Mouse (Mus musculus) megakaryocyte, adult 5-6 weeks (primary cell): ENCODE data around the gene Polr2b. TPM values are rescaled to one million over a fixed set of nuclear protein-coding genes. Genes with fewer than 3 reads are reported as not detected.

Experiments used
- ATAC-seq: 2 replicates; pipeline ENCODE4 v1.8.0; 2016; ENCODE audit warnings: mild to moderate bottlenecking, inconsistent platforms; ENCODE audit not compliant: poor library complexity, severe bottlenecking
- total RNA-seq, 2 experiments: library from RNA; stranded (forward) in 1 of 2; stranded (reverse) in 1 of 2; fragments of 153-499, 151-499 nt in 1 of 2; fragments of 221-1000, 200-1000 nt in 1 of 2; gene quantifications; 2 replicates each; pipeline versions ENCODE4 v1.2.3 to v1.2.4; 2015 to 2017

Gene Polr2b
- total RNA-seq, 2 experiments from 2014 or later, result 79.2 to 100 TPM

DNA sequence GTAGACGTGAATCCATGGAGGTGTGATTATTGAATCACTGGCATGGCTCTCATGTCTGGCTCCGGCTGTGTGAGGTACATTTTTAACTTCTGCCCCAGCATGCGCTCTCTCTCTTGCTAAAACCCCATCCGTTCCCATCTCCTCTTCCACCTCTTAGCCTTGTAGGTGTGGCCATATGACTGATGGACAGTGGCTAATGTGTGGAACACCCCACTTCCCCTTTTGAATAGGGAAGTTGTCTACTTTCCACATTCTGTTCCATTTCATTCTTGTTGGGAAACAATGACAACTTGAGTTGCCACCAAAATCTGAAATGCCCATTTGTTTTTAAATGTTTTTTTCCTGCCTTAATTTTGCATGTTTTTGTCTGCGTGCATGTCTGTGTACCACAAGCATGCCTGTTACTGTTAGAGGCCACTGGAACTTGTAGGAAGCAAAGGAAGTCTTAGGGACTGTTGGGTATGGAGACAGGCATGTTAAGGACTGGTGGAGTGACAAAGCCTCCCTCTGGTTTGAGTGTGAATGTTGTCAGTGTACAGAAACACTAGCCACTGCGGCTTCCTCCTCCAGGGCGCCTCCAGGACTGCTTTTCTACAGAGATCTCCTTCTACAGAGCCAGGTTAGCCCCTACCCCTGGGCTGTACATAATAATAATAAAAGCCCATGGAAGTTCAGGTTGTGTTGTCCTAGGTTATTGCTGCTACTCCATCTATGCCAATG lies 17.0 kb upstream of the Polr2b start:
- ATAC-seq, result peak; percentile 97

DNA sequence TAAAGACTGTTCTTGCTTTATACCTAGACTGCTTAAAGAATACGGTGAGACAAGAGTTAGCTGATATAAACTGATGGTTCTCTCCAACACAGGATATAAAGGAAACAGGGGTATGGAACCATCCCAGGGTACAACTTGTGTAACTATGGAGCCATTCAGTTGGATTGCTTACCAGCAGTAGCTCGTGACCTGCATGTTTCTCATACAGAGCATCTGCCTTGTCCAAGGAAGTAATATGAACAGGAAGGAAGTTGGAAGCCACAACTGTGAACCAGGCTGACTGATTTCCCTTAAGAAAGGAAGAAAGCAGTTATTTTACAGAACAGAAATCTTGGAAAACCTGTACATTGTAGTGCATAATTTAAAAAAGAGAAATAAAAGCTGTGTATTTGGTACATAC lies 10.5 kb upstream of the Polr2b start:
- no peak for ATAC-seq

DNA sequence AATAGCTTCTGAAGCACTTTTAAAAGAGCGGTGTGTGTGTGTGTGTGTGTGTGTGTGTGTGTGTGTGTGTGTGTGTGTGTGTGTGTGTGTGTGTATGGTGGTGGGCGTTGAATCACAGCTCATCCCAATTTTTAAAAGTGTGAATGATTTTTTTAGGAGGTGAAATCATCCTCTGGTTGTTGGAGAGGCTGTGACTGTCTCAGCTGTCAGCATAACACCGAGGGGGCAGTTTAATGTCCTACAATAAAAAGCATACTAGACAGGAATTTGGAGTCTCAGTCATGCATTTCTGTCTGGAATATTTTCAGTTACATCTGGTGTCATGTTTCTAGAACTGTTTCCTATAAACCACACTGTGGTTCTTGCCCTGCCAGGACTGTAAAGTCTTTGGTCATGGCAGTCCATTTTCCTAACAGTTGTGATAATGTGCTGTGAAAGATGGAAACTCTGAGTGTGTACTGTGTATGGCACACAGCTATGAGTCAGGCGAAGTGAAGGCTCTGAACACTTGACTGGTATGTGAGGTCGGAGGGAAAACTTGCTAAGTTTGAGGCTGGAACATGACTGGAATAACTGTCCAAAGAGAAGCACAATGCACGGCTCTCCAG lies 8.5 kb upstream of the Polr2b start:
- ATAC-seq, result no peak

DNA sequence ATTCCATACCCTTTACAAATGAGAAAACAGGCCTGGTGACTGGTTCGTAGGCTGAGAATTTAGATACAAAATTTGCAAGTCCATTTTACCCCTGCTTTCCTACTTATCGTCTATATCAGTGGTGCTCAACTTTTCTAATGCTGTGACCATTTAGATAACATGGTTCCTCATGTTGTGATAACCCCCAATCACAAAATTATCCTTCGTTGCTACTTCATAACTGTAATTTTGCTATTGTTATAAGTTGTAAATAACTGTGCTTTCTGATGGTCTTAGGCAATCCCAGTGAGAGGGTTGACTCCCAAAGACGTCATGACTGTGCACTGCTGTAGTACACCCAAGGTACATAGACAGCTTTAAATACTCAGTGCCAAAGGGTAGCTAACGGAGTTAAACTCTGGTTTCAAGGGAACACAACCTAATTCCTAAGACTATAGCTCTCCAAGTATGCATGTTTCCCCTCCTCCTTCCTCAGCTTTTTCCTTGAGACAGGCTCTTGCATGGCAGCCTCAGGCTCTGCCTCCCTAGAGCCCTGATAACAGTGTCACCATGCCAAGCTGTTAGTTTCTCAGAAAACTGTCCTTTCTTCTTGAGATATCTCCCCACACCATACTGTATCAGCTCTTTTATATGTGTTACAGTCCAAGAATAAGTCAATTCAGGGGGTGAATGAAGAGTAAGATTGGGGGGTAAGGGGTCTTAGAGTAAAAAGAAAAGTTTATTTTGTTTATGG lies 2.0 kb upstream of the Polr2b start:
- no peak for ATAC-seq

DNA sequence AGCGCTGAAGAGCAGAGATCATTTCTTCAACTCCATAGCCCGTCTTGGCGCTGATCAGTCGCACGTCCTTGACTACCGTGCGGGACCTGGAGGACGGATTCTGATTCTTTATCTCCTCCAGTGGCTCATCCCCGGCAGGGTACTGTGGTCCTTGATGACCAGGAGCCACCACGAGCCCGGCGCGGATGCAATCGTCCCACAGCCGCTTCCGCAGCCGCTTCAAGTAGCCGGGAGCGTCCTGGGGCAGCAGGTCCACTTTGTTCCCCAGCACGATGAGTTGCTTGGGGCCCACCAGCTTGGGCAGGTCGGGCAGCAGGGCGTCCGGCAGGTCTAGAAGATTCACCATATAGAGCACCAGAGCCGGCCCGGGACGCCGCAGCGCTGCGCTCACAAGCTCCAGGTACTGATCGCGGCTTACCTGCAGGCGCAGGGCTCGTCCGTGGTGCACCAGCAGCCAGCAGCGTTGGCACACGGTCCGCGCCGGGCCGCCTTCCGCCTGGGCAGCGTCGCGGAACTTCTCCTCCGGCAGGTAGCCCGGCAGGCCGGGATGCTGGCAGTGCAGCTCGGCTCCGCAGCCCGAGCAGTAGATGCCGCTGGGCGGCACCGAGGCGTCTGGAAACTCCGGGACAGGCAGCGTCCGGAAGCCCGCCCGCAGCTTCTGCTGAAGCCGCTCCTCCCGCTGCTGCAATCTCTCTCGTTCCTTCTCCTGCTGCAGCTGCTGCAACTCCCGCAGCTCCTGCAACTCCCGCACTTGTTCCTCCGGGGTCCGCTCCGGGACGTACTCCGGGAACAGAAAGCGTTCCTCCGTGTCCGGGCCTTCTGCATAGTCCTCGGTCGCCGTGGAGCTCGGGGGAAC lies 668 bp upstream of the Polr2b start:
- peak; percentile 37 for ATAC-seq

DNA sequence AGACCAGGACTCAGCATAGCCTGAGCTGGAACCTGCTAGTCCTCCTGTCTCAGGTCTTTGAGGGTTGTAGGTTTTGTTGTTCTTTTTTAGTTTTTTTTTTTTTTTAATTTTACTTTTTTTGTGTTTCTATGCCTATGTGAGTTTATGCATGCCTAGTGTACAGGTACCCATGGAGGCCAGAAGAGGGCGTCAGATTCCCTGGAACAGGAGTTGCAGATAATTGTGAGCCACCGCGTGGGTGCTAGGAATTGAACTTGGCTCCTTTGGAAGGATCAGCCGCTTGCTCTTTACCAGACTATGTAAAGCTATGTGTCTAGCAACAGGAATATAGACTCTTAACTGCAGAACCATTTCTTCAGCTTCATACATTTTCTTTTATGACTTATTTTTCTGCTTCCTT lies 4.3 kb downstream of the Polr2b start:
- ATAC-seq, result no peak

DNA sequence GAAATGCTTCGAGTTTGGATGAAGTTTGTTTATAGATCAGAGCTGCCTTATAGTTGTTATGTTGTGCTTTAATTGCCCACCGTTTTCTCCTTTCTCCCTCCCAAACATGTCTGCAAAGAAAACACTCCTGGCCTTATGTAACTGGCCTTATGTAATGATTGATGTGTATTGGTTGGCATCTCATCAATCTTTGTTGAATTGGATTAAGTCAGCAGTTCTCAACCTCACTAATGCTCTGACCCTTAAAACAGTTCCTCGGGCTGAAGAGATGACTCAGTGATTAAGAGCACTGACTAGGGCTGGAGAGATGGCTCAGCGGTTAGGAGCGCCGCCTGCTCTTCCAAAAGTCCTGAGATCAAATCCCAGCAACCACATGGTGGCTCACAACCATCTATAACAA lies 5.0 kb downstream of the Polr2b start:
- no peak for ATAC-seq

DNA sequence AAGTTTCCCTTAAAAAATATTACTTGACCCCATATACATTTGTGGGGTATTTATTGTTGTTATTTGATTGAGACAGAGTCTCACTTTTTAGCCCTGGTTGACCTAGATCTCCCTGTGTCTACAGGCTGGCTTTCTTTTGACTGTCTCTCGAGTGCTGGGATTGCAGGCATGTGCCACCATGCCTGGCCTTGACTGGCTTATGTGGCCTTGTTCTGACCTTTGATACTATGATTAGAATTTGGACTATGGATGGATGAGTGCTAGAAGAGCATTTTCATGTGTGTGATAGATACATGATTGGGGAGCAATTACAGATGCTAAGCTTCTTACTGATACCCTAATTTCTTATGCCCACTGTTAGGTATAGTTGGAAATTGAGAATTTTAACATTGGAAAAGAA lies 15.0 kb downstream of the Polr2b start:
- ATAC-seq, result no peak

DNA sequence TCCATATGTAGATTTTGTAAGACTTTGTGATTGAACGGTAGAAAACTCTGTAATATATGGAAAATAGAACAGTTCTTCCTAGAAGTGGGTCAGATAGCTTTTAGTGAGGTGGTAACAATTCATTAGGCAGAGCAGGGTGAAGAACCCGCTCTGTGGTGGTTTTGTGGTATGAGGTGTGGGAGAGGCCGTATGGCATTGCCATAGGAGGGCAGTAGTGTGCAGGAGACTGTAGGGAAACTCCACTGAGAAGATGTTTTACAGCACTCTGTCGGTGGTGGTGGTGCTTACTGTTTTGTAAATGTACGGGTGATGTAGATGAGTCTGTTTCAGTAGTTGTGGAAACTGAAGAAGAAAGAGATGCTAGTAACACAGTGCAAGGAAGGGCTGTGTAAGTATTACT lies 20.2 kb downstream of the Polr2b start:
- no peak for ATAC-seq

DNA sequence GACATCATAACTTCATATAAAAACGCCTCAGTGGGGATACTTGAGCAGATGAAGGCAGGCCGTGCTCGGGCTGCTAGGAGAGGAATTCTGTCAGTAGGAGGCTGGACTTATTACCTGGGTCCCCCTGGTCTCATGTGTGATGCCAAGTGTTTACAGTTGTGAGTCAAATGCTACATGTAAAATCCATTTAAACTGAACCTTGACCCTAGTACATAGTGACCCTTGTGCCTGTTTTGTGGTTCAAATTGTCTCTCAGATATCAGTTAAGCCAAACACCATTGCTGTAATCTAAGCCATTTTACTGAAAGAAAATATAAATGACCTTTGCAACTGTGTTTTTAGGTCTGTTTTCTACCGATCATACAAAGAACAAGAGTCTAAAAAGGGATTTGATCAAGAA lies 30.1 kb downstream of the Polr2b start:
- ATAC-seq, result no peak

DNA sequence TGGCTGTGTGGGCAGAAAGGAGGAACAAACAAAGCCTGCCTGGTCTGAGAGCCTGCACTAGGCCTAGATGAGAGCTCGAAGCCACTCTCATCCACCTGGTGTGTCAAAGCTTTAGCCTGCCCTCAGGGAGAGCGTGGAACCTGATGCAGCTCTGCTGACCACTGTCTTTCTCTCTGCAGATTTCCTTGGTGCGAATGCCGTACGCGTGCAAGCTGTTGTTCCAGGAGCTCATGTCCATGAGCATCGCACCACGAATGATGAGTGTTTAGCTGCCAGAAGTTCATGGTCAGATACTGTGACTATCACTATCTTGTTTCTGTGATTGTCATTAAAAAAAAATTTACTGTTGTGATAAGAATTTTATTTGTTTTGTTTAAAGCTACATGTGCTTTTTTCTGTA lies 39.0 kb downstream of the Polr2b start:
- ATAC-seq, result no peak

DNA sequence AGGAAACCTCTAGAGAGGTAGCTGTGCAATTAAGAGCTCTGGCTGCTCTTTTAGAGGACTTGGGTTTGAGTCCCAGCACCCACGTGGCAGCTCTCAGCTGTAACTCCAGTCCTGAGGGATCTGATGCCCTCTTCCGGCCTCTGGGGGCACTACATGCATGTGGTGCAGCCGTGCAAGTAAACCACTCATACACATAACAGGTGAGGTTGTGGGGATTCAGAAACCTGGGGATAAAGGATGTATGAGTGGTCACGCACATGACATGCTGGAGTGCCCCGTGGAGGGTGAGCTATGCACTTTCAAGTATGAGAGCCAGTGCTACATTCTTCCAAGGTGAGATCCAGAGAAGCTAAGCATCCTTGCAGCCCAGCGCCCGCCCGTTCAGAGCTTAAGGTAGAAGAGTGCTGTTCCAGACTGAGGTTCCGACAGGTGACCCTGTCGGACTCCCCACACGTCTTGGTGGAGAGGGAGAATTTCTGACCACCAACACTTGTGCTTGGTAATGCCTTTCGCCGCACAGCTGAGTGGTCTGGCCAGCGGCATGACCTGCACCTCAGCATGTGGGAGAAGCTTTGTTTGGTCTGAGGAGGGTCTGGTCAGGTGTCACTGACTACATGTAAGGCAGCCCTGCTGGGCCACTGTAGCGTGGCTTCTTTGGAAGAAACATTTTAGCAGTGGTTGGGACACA lies 40.2 kb downstream of the Polr2b start:
- ATAC-seq, result no peak

DNA sequence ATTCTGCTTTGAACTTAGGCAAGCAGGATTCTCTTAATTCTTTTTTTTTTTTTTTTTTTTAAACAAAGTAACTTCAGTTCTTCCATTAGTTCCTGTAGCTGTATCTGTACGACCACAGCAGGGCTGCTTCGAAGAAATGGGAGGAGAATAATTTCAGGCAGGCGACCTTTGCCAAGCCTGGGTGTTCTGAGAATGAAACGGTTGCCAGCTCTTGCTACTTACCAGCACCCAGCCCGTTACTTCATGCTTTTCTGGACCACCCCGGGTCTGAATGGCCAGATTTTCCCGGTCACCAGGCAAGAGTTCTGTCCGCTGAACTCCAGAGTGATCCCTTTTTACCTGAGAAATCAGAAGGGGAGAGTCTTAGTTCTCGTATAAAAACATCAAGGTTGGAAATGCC lies 41.7 kb downstream of the Polr2b start:
- no peak for ATAC-seq

DNA sequence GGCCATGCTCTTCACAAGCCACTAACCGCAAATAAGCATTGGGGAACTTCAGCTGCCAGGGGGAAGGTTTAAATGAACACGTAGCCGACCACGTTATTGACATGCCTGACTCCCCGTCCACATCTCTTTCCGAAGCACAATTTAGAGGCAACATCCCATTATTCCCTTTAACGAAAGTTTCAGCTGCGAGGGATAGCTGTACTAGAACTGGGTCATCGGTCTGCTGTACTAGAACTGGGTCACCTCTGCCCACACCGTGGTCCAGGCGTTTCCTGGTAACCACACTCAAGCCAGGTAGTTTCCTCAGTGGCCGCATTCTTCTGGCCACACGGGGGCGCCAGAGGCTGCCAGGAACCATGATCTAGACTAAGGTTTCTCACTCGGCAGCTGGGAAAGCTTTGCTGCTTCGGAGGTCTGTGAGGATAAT lies 44.4 kb downstream of the Polr2b start:
- ATAC-seq, result peak; percentile 84

DNA sequence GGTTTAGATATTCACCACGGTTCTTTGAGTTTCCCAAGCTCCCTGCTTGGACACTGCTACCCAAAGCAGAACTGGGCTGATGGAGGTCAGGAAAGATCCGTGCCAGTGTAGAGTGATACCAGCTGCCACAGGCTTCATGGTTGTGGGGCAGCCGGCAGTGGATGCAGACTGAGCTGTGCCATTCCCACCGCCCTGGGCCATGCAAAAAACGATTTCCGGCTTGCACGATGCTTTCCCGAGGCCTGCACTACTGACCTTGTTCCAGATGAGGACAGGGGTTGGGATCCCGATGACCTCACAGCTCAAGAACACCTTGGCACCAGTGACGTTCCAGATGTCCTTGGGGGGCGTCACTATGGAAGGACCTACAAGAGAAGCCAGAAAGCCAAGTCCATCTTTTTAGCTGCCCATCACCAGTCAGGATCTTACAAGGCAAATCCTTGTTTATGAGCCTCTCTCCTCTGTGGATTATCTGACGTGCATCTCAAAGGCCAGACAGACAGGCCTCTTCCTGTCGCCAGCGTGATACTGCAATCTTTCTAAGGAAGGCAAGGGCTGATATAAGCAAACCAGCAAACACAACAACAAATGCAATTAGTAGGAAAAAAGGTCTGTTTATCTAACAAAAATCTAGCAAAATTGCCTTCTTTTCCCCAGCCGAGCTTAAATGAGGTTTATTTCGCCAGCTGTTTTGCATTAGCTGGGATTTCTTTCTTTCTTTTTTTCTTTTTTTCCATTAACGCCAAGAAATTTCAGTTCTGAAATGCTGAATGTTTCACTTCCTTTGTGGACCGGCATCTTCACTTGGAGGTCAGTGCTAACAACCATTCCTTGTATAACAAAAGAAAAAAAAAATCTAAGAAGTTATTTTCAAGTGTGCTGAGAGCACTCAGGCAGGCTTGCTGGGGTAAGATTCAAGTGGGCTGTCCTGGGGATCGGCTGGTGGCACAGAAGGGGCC lies 45.6 kb downstream of the Polr2b start:
- ATAC-seq, result no peak

DNA sequence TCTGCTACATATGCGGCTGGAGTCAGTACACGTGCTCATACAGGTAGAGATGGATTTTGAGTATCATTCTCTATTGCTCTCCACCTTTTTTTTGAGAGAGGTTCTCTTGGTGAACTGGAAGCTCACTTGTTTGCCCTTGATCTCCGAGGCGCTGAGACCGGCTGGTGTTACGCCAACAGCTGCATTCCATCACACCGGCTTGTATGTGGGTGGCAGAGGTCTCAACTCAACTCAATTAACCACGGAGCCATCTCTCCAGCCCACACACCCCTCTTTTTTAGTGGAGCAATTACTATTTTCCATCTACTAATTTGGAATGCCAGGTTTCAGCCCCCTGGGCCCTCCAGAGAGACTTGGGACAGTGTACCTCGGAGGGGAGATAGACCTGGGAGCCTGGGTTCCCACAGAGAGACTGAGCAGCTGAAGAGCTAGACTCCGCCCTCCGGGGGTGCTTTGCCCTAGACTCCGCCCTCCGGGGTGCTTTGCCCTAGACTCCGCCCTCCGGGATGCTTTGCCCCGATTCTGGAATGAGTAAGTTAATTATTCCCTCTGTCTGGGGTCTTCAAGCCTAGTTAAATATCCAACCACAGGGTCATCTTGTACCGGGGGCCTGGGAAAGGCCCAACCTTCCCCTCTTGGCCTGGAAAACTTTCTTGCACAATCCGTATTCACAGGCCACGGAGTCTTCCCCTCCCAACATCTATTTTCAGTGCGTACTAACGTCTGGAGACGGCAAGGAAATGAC lies 47.6 kb downstream of the Polr2b start:
- ATAC-seq, result peak; percentile 58

DNA sequence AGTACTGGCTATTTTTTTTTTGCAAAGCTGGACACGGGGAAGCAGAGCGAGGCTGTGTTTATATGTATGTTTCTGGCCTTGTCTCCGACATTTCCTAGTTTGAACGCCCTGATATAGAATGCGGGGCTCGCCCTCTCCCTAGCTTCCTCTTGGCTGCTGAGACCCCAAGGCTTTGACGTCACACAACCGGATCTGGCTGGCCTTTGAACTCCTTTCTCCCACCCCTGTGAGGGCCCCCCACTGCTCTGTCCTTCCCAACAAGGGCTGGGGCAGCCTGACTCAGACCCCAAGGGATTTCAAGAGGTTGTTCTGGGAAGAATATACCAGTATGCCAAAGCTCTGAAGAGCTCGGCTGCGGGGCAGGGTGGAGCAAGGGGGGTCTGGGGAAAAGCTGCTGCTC lies 48.4 kb downstream of the Polr2b start:
- peak; percentile 34 for ATAC-seq

DNA sequence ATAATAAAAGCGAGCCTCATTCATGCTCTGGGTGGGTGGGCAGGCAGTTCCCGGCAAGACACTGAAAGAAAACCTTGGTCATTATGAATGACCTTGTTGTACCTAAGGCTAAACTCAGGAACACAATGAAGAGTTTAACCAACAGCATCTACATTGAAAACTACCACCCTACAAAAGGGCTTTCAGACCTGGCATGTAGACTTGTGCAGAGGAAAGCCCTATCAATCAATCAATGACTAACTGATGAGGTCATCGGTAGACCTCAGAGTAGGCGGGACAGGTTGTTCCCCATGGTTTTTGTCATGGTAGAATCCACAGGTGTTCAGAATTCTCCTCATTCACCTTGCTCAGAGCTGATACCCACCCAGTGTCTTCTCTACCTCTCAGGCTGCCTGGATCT lies 50.0 kb downstream of the Polr2b start:
- ATAC-seq, result no peak

DNA sequence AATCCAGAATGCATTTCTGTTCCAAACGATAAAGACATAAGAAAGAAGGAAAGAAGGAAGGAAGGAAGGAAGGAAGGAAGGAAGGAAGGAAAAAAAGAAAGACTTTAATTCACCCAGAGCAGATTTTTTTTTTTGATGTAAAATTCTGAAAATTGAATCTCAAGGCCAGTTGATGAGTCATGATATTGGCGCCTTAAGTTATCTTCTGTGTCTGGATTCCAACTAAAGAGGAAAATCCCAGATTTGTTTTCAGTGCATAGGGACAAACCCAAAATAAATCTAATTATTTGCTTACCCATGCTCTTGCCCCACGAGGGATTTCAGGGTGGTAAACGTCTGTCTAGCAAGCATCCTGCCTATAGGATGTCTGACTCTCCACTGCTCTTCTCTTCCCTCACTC lies 51.1 kb downstream of the Polr2b start:
- ATAC-seq, result no peak
